7 mouse cellular contexts compared by ENCODE assay signal in the genomic region with DNA sequence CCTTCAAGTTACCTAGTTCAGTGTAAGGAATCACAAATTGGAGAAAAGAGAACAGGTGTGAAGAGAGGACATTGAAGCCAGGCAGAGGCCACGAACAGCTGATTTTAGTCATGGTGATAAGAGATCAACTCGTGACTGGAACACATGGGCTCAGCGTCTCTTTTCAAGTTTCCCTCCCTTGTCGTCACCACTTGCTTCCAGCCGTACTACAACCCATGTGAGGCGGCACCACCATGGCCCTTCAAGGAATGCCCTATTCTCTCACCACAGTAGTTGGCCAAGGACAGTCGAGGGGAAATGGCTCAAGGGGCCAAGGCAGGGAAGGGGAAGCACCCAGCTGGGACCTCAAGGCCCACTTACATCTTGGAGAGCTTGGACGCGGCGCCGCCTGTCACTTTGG. TPM values are rescaled to one million over a fixed set of nuclear protein-coding genes. Genes with fewer than 3 reads are reported as not detected.
DNase-seq lines count a peak whose midpoint lies in the region; ATAC-seq lines count a peak whose summit lies in the region.

No protein-coding gene starts in this region.

- WGBS in liver, embryonic 15.5 days (ENCODE audit: insufficient replicate concordance), result under 1% methylated on average over 11 of the region's 11 CpGs

- no peaks in the 10 kb centered on the region for H3K27me3 ChIP-seq in liver, embryonic 15.5 days

- H3K4me3 ChIP-seq in liver, embryonic 15.5 days (replicated peaks), result peak overlapping the region; percentile 89

- peak overlapping the region; percentile 79 for H3K27ac ChIP-seq in liver, embryonic 15.5 days (replicated peaks)

- peak overlapping the region; percentile 71 for H3K9ac ChIP-seq in liver, embryonic 15.5 days

- peaks cover 79% of the 10 kb centered on the region for H3K4me1 ChIP-seq in liver, embryonic 15.5 days (replicated peaks)

- DNase-seq in right cerebral cortex, postnatal 10 days (ENCODE audit: low spot score in 2 of 2), result peak; percentile 46 to 62
- no peak for DNase-seq in right cerebral cortex, postnatal 36 days (ENCODE audit: low spot score in 2 of 2)
- DNase-seq in c-Kit-negative CD71-positive TER-119-positive erythroid progenitor cells, embryonic 14.5 days (ENCODE audit: low read depth, low spot score), result peak; percentile 45
- peak; percentile 36 for DNase-seq in heart, postnatal 4 days
- peak; percentile 54 for DNase-seq in retina, postnatal 1 day
- DNase-seq in layer of hippocampus, postnatal 25 days (ENCODE audit: extremely low spot score in 1 of 2, low spot score in 1 of 2), result no peak

- H3K36me3 ChIP-seq in liver, embryonic 15.5 days (replicated peaks), result peaks cover 48% of the 10 kb centered on the region

- H3K9me3 ChIP-seq in liver, embryonic 15.5 days (replicated peaks), result no peaks in the 10 kb centered on the region

- ATAC-seq in liver, embryonic 15.5 days (ENCODE audit: insufficient read depth), result no peak

- peak overlapping the region; percentile 94 for H3K4me2 ChIP-seq in liver, embryonic 15.5 days

RNA-seq across cellular contexts. Expression of a gene that starts 0.8 kb away (rescaled TPM):
- total RNA-seq in heart, postnatal 4 days (2021), result 10 to 100 TPM; 51.9 to 55.6 TPM
- polyA plus RNA-seq in liver, embryonic 15.5 days (2015; fragmentation: Nextera tagmentation; extraction: Ambion mirVana), result 48.9 and 52.9 TPM in 2 replicates
- 10 to 100 TPM; 91.9 to 96.2 TPM for total RNA-seq in layer of hippocampus, postnatal 25 days (2021)

RNA-seq across cellular contexts. Expression of a gene that starts 1.1 kb away (rescaled TPM):
- 100 to 1,000 TPM; 455 to 469 TPM for total RNA-seq in heart, postnatal 4 days (2021)
- polyA plus RNA-seq in liver, embryonic 15.5 days (2015; fragmentation: Nextera tagmentation; extraction: Ambion mirVana), result 387 and 487 TPM in 2 replicates
- 100 to 1,000 TPM; 220 to 250 TPM for total RNA-seq in layer of hippocampus, postnatal 25 days (2021)

RNA-seq across cellular contexts. Expression of a gene that starts 7.1 kb away (rescaled TPM):
- total RNA-seq in heart, postnatal 4 days (2021), result under 1 TPM; 0.11 to 0.17 TPM
- polyA plus RNA-seq in liver, embryonic 15.5 days (2015; fragmentation: Nextera tagmentation; extraction: Ambion mirVana), result 0.76 and 0.81 TPM in 2 replicates
- total RNA-seq in layer of hippocampus, postnatal 25 days (2021), result under 1 TPM; 0.49 to 0.75 TPM

Comparison
In these comparisons a context has a peak if more than half of its experiments do, and no peak if none do; other contexts are left out.
1. DNase-seq: peak in right cerebral cortex, postnatal 10 days (2 of 2), c-Kit-negative CD71-positive TER-119-positive erythroid progenitor cells, embryonic 14.5 days (single experiment), heart, postnatal 4 days (single experiment) and retina, postnatal 1 day (single experiment); none in right cerebral cortex, postnatal 36 days (0 of 2) and layer of hippocampus, postnatal 25 days (0 of 2).